In the genomic region with DNA sequence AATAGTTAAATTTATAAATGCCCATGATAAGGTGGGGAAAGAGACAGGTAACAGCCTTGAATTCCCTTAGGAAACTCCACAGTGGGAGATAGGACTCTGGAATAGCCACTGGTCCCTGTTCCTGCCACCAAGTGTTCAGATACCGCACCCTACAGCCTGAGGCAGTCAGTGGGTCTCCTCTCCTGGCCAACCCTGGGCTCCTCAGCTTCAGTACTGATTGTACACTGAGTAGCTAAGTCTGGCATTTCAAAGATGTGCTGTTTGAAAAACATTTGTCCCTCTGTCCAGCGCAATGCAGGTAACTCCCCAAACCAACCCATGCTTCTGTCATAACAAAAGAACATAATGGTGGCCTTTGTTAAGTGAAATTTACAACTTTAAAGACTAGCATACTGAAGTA, we compare ENCODE assay signal across 22 mouse cellular contexts. TPM values are rescaled to one million over a fixed set of nuclear protein-coding genes. Genes with fewer than 3 reads are reported as not detected.
DNase-seq lines count a peak whose midpoint lies in the region; TF ChIP-seq lines count a peak whose summit lies in the region.
"Had no signal": no experiment of that assay in that cellular context is flagged by ENCODE, and none has a peak within 500 bp of the region (broad histone marks: within the 10 kb centered on the region; RNA-seq: fewer than 3 reads in every experiment).

No protein-coding gene starts in this region.

- TF ChIP-seq CTCF in ES-Bruce4 (IDR thresholded peaks at IDR 0.05; ENCODE audit: low read depth, low read length), result no peak

- no peak overlapping the region for H3K9ac ChIP-seq in ES-Bruce4 (ENCODE audit: low read depth, poor library complexity, severe bottlenecking)
- H3K9ac ChIP-seq: embryonic facial prominence, embryonic 13.5 days; embryonic facial prominence, embryonic 15.5 days; forebrain, embryonic 12.5 days had no signal

- H3K36me3 ChIP-seq in heart, embryonic 10.5 days, result no peaks in the 10 kb centered on the region
- H3K36me3 ChIP-seq in ES-Bruce4 (ENCODE audit: control insufficient read depth, insufficient read depth, low read length, poor library complexity, severe bottlenecking), result no peaks in the 10 kb centered on the region
- no peaks in the 10 kb centered on the region for H3K36me3 ChIP-seq in limb, embryonic 10.5 days
- H3K36me3 ChIP-seq: embryonic facial prominence, embryonic 13.5 days; embryonic facial prominence, embryonic 15.5 days; forebrain, embryonic 10.5 days; forebrain, embryonic 12.5 days; G1E had no signal

- H3K27ac ChIP-seq in heart, embryonic 10.5 days, result no peak overlapping the region
- H3K27ac ChIP-seq in ES-Bruce4 (ENCODE audit: insufficient read depth, low read length), result peak overlapping the region; percentile 82; the same call in 1 of the 2 replicates
- no peak overlapping the region for H3K27ac ChIP-seq in limb, embryonic 10.5 days
- H3K27ac ChIP-seq: embryonic facial prominence, embryonic 13.5 days; embryonic facial prominence, embryonic 15.5 days; forebrain, embryonic 10.5 days; forebrain, embryonic 12.5 days had no signal

- H3K4me1 ChIP-seq in heart, embryonic 10.5 days, result 0 out of 2 replicates have a peak, but pooled peaks cover 7% of the 10 kb centered on the region
- no peaks in the 10 kb centered on the region for H3K4me1 ChIP-seq in ES-Bruce4 (ENCODE audit: control insufficient read depth, insufficient read depth, low read length)
- H3K4me1 ChIP-seq in limb, embryonic 10.5 days, result no peaks in the 10 kb centered on the region
- H3K4me1 ChIP-seq: embryonic facial prominence, embryonic 13.5 days; embryonic facial prominence, embryonic 15.5 days; forebrain, embryonic 10.5 days; forebrain, embryonic 12.5 days had no signal

- intact Hi-C loops in heart, postnatal 25 days (cut with DNase I), result loop anchor here (1.0 to 10.0 kb wide), 4 partner anchors 159 to 449 kb away; partner anchors contain the start of genes Cldn11 and Gpr160

- TF ChIP-seq POLR2A in ES-Bruce4 (IDR thresholded peaks at IDR 0.05; ENCODE audit: insufficient read depth, low read length), result no peak

- no peaks in the 10 kb centered on the region for H3K9me3 ChIP-seq in heart, embryonic 10.5 days
- H3K9me3 ChIP-seq in ES-Bruce4 (replicated peaks; ENCODE audit: control insufficient read depth, insufficient read depth, low read length, poor library complexity, severe bottlenecking), result no peaks in the 10 kb centered on the region
- H3K9me3 ChIP-seq in limb, embryonic 10.5 days (replicated peaks), result no peaks in the 10 kb centered on the region
- H3K9me3 ChIP-seq: embryonic facial prominence, embryonic 13.5 days; embryonic facial prominence, embryonic 15.5 days; forebrain, embryonic 10.5 days; forebrain, embryonic 12.5 days; G1E had no signal

- H3K4me3 ChIP-seq in heart, embryonic 10.5 days, result no peak overlapping the region
- no peak overlapping the region for H3K4me3 ChIP-seq in ES-Bruce4 (ENCODE audit: low read depth, low read length)
- H3K4me3 ChIP-seq in limb, embryonic 10.5 days, result no peak overlapping the region
- H3K4me3 ChIP-seq: embryonic facial prominence, embryonic 13.5 days; embryonic facial prominence, embryonic 15.5 days; erythroblast, embryonic 14.5 days; forebrain, embryonic 10.5 days; forebrain, embryonic 12.5 days had no signal

- no peaks in the 10 kb centered on the region for H3K27me3 ChIP-seq in heart, embryonic 10.5 days (ENCODE audit: insufficient read depth, poor library complexity, severe bottlenecking)
- no peaks in the 10 kb centered on the region for H3K27me3 ChIP-seq in ES-Bruce4 (ENCODE audit: control insufficient read depth, insufficient read depth, low read length, poor library complexity, severe bottlenecking)
- no peaks in the 10 kb centered on the region for H3K27me3 ChIP-seq in limb, embryonic 10.5 days (ENCODE audit: low read depth, poor library complexity, severe bottlenecking)
- H3K27me3 ChIP-seq: embryonic facial prominence, embryonic 13.5 days; embryonic facial prominence, embryonic 15.5 days; forebrain, embryonic 12.5 days; Patski had no signal

- 0 out of 2 replicates have a peak, but pooled peaks have one; percentile 41 for TF ChIP-seq EP300 in ES-Bruce4 (IDR thresholded peaks at IDR 0.05; ENCODE audit: insufficient read depth, low read depth, low read length)

- peak; percentile 28 for DNase-seq in heart, embryonic 10.5 days (ENCODE audit: low spot score)
- DNase-seq in heart, postnatal 25 days (ENCODE audit: low spot score), result no peak
- peak; percentile 59 for DNase-seq in ZHBTc4 (ENCODE audit: low read depth, low spot score)
- DNase-seq in limb, embryonic 10.5 days (ENCODE audit: low spot score), result no peak

- WGBS in heart, embryonic 10.5 days, result 92% methylated on average over 2 of the region's 2 CpGs
- 89% methylated on average over 2 of the region's 2 CpGs for WGBS in limb, embryonic 10.5 days

RNA-seq across cellular contexts. Expression of gene Lrrc31, which starts 4.0 kb away (rescaled TPM):
- polyA plus RNA-seq in heart, embryonic 10.5 days (2016; fragmentation: Nextera tagmentation; extraction: Ambion mirVana), result not detected in 2 replicates
- under 1 TPM; 0.17 to 0.39 TPM for total RNA-seq in heart, postnatal 25 days (2021)
- 16.8 and 19.9 TPM in 2 replicates for polyA plus RNA-seq in ES-Bruce4 (2011; ENCODE audit: insufficient read depth, insufficient read length, low read depth, missing spikeins)
- polyA plus RNA-seq in limb, embryonic 10.5 days (2016; fragmentation: Nextera tagmentation; extraction: Ambion mirVana), result not detected in 2 replicates
- total RNA-seq: adrenal gland, adult 2 months; adrenal gland, postnatal 10 days; adrenal gland, postnatal 25 days; common myeloid progenitor, adult 5-6 weeks had no signal
- polyA plus RNA-seq: adrenal gland, adult 2 months; brain, embryonic 14.5 days; C2C12; embryonic facial prominence, embryonic 11.5 days; embryonic facial prominence, embryonic 13.5 days; erythroblast, embryonic 14.5 days; forebrain, embryonic 10.5 days; forebrain, embryonic 12.5 days; forebrain, embryonic 14.5 days; forebrain, embryonic 16.5 days; G1E; Patski had no signal

RNA-seq across cellular contexts. Expression of gene Lrrc34, which starts 48.0 kb away (rescaled TPM):
- 1.1 and 1.5 TPM in 2 replicates for polyA plus RNA-seq in heart, embryonic 10.5 days (2016; fragmentation: Nextera tagmentation; extraction: Ambion mirVana)
- total RNA-seq in heart, postnatal 25 days (2021), result not detected
- polyA plus RNA-seq in ES-Bruce4 (2011; ENCODE audit: insufficient read depth, insufficient read length, low read depth, missing spikeins), result 31.1 and 36.1 TPM in 2 replicates
- 1.9 and 2.8 TPM in 2 replicates for polyA plus RNA-seq in limb, embryonic 10.5 days (2016; fragmentation: Nextera tagmentation; extraction: Ambion mirVana)
- total RNA-seq: adrenal gland, adult 2 months; adrenal gland, postnatal 25 days; common myeloid progenitor, adult 5-6 weeks; G1E had no signal
- polyA plus RNA-seq: adrenal gland, adult 2 months; C2C12; erythroblast, embryonic 14.5 days; G1E had no signal

RNA-seq across cellular contexts. Expression of gene Samd7, which starts 50.4 kb away (rescaled TPM):
- polyA plus RNA-seq in heart, embryonic 10.5 days (2016; fragmentation: Nextera tagmentation; extraction: Ambion mirVana), result not detected in 2 replicates
- total RNA-seq in heart, postnatal 25 days (2021), result not detected
- polyA plus RNA-seq in ES-Bruce4 (2011; ENCODE audit: insufficient read depth, insufficient read length, low read depth, missing spikeins), result not detected in 2 replicates
- polyA plus RNA-seq in limb, embryonic 10.5 days (2016; fragmentation: Nextera tagmentation; extraction: Ambion mirVana), result not detected in 2 replicates
- total RNA-seq: adrenal gland, adult 2 months; adrenal gland, postnatal 25 days; common myeloid progenitor, adult 5-6 weeks had no signal
- polyA plus RNA-seq: C2C12; embryonic facial prominence, embryonic 11.5 days; embryonic facial prominence, embryonic 13.5 days; embryonic facial prominence, embryonic 15.5 days; erythroblast, embryonic 14.5 days; forebrain, embryonic 10.5 days; forebrain, embryonic 12.5 days; forebrain, embryonic 14.5 days; forebrain, embryonic 16.5 days; G1E; Patski had no signal

RNA-seq across cellular contexts. Expression of gene Lrriq4, which starts 51.4 kb away (rescaled TPM):
- polyA plus RNA-seq in heart, embryonic 10.5 days (2016; fragmentation: Nextera tagmentation; extraction: Ambion mirVana), result not detected in 2 replicates
- not detected for total RNA-seq in heart, postnatal 25 days (2021)
- polyA plus RNA-seq in ES-Bruce4 (2011; ENCODE audit: insufficient read depth, insufficient read length, low read depth, missing spikeins), result 2.4 and 3.3 TPM in 2 replicates
- polyA plus RNA-seq in limb, embryonic 10.5 days (2016; fragmentation: Nextera tagmentation; extraction: Ambion mirVana), result not detected in 2 replicates
- total RNA-seq: adrenal gland, adult 2 months; adrenal gland, postnatal 10 days; adrenal gland, postnatal 25 days; adrenal gland, postnatal 4 days; common myeloid progenitor, adult 5-6 weeks had no signal
- polyA plus RNA-seq: adrenal gland, adult 2 months; C2C12; embryonic facial prominence, embryonic 11.5 days; embryonic facial prominence, embryonic 13.5 days; embryonic facial prominence, embryonic 15.5 days; erythroblast, embryonic 14.5 days; forebrain, embryonic 10.5 days; forebrain, embryonic 12.5 days; forebrain, embryonic 14.5 days; forebrain, embryonic 16.5 days; G1E; Patski had no signal

Comparison
In these comparisons a context has a peak if more than half of its experiments do, and no peak if none do; other contexts are left out.
1. DNase-seq: peak in heart, embryonic 10.5 days (single experiment) and ZHBTc4 (single experiment); none in heart, postnatal 25 days (single experiment) and limb, embryonic 10.5 days (single experiment).
2. RNA of gene Lrrc31, which starts 4.0 kb away (polyA plus RNA-seq): 16.8 to 19.9 TPM in ES-Bruce4; not detected in heart, embryonic 10.5 days and not detected in limb, embryonic 10.5 days; every median in the first group is over 10 times any median in the second.